Mouse (Mus musculus) kidney, embryonic 15.5 days (tissue): ENCODE results near the gene Mrpl36. TPM values are rescaled to one million over a fixed set of nuclear protein-coding genes. Genes with fewer than 3 reads are reported as not detected.
A peak's percentile ranks its signal among the peaks of the same experiment; 100 is the strongest.

Source experiments
- ATAC-seq: fragments of 200-750 bp; cut with Nextera tagmentation; replicated peaks from 2 replicates; pipeline ENCODE4 v1.8.0; 2017; ENCODE audit warnings: moderate TSS enrichment; ENCODE audit not compliant: low FRiP score
- H3K27ac ChIP-seq: fragments of 300-500 bp; sonication (generic); 2 replicates; pipeline ENCODE4 v1.5.1; 2015; ENCODE audit warnings: mild to moderate bottlenecking, inconsistent platforms
- H3K27me3 ChIP-seq: fragments of 300-500 bp; sonication (generic); 2 replicates; pipeline ENCODE4 v1.6.1; 2015; ENCODE audit warnings: inconsistent platforms
- H3K36me3 ChIP-seq: fragments of 300-500 bp; sonication (generic); 2 replicates; pipeline ENCODE4 v1.6.1; 2015; ENCODE audit warnings: inconsistent platforms
- H3K4me1 ChIP-seq: fragments of 300-500 bp; sonication (generic); 2 replicates; pipeline ENCODE4 v1.6.1; 2015; ENCODE audit warnings: inconsistent platforms
- H3K4me2 ChIP-seq: fragments of 300-500 bp; sonication (generic); 2 replicates; pipeline ENCODE4 v1.6.1; 2015; ENCODE audit warnings: moderate library complexity, mild to moderate bottlenecking, inconsistent platforms
- H3K4me3 ChIP-seq: fragments of 300-500 bp; sonication (generic); replicated peaks from 2 replicates; pipeline ENCODE4 v1.5.1; 2015; ENCODE audit warnings: mild to moderate bottlenecking, inconsistent platforms
- H3K9ac ChIP-seq: fragments of 300-500 bp; sonication (generic); 2 replicates; pipeline ENCODE4 v1.6.1; 2015; ENCODE audit warnings: mild to moderate bottlenecking, inconsistent platforms
- H3K9me3 ChIP-seq: fragments of 300-500 bp; sonication (generic); replicated peaks from 2 replicates; pipeline ENCODE4 v1.6.1; 2016; ENCODE audit warnings: inconsistent platforms
- WGBS: fragments of 180-500 bp; shearing (Covaris S2); methylation state at CpG from one replicate; pipeline ENCODE4 v1.1.7; 2015; ENCODE audit warnings: mixed read lengths; 5-methylcytosine and 5-hydroxymethylcytosine counted together
- polyA plus RNA-seq: library from polyadenylated mRNA; unstranded; fragments of >200 nt; fragmentation: Nextera tagmentation; extraction: Ambion mirVana; gene quantifications from 2 replicates; pipeline ENCODE4 v1.2.1, GENCODE M21; 2015

The Mrpl36 gene
- polyA plus RNA-seq = 110 and 117 TPM in 2 replicates

DNA sequence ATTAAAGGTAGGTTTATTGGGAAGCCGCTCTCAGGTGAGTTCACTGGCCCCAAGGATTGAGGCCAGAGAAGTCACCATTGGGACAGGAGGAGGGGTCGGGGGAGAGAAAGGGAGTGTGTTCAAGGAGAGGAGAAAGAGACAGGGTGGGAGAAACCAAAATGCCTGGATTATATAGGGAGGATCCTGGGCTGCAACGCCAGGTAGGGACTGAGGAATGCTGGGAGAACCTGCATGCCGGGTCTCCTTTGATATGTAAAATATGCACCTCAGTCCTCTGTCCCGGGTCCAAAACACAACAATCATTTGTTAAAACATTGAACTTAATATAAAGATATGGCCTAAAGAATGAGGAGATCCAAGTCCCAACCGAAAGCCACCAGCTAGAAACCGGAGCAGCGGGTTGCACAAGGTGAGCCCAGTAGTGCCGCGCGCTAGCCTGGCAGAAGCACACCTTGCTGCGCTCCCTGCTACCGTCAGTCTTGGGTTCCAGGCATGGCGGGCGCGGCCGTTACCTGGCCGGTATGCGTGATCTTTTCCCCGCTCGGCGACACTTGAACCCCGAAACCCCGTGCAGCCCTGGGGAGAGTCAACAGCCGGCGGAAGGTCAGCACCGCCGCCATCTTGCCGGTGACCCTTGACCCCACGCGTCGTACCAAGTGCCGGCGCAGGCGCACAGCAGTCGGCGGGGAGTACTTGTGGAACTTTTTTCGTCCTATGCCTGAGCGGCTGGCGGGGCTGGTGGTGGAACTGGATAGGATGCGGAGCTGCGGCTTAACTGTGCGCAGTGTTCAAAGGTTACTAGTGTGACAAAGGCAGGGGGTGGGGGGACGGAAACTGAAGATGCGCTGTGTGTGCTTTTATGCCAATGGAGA lies at the start of gene Mrpl36, which contains the start of gene Ndufs6:
Gene Mrpl36 (plus strand): TSS at position 687 of the 872 bp plus-strand sequence.
Gene Ndufs6 (minus strand): TSS at position 716 of the 872 bp plus-strand sequence.
- Histone ChIP-seq H3K4me2 (peak within 1 kb of the TSS; percentile 66), H3K4me3 (peak within 1 kb of the TSS; percentile 86), H3K36me3 (peaks cover 34% of the 10 kb centered on the region), H3K4me1 (peaks cover 29% of the 10 kb centered on the region), H3K9ac (peak within 1 kb of the TSS; percentile 70), H3K27ac (peak within 1 kb of the TSS; percentile 78), H3K9me3 (no peaks in the 10 kb centered on the region), H3K27me3 (no peaks in the 10 kb centered on the region)
- peak; percentile 92 for ATAC-seq
- WGBS = under 1% methylated on average over 45 of the region's 45 CpGs

DNA sequence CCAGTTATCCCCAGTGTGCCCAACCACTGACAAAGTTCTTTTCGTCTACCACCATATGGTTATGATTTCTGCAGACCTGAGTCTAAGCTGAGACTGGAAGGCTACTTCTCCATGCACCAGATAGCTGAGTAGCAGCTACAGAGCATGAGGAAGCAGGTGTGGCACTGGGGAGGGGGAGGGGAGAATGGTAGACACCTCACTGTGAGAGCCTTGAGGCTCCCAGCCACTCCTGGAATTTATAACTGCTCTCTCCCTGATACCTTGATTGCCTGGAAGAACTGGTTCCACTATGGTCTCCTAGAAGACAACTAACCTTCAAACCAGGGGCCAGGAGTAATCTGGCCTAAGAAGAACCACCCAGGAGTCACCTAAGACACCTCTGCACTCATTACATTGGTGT lies 49.1 kb upstream of the Mrpl36 start:
- H3K4me3 ChIP-seq = no peak overlapping the region
- no peak for ATAC-seq
- no peaks in the 10 kb centered on the region for H3K36me3 ChIP-seq
- H3K4me2 ChIP-seq = no peak overlapping the region
- H3K9me3 ChIP-seq = no peaks in the 10 kb centered on the region
- H3K27ac ChIP-seq = no peak overlapping the region
- H3K4me1 ChIP-seq = no peaks in the 10 kb centered on the region
- H3K27me3 ChIP-seq = peaks cover 51% of the 10 kb centered on the region
- H3K9ac ChIP-seq = no peak overlapping the region
- 88% methylated on average over 1 of the region's 1 CpGs for WGBS

DNA sequence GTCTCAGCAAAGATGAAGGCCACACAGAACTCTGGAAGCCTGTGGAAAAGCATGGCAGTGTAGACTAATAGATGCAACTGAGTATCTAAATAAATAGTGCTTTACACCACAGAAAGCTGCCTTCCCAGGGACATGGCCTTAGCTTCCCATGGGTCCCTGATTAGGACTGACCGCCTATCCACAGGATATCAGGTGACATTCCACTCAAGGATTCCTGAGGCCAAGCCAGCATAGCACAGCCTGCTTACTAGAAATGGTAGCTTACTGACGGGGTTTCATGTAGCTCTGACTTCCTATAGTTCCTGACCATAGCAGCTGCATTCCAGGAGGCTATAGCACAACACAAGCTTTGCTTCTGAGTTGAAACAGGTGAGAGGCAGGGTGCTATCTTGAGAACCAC lies 45.9 kb upstream of the Mrpl36 start:
- Histone ChIP-seq H3K4me2 (no peak overlapping the region), H3K36me3 (no peaks in the 10 kb centered on the region), H3K4me3 (no peak overlapping the region), H3K9ac (no peak overlapping the region), H3K9me3 (no peaks in the 10 kb centered on the region), H3K27me3 (peaks cover 19% of the 10 kb centered on the region; the same call in 1 of the 2 replicates), H3K4me1 (no peaks in the 10 kb centered on the region), H3K27ac (no peak overlapping the region)
- 73% methylated on average over 2 of the region's 2 CpGs for WGBS
- ATAC-seq = no peak

DNA sequence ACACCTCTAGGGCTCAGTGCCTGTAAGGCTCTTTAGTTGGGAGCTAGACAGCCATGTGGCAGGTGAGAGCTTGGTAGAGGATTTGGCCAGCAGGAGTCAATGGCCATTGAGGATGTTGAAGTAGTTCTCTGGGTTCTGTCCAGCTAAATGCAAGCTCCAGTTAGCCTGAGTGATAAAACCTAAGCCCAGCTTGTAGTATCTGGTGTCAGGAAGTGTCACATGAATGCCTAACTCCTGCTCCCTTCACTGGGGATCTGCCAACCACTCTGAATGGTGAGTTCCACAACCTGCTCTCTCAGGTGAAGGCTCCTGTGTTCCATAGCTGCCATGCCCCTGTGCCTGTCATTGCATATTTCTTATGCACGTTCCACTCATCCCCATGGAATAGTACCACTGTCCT lies 44.8 kb upstream of the Mrpl36 start:
- no peak for ATAC-seq

DNA sequence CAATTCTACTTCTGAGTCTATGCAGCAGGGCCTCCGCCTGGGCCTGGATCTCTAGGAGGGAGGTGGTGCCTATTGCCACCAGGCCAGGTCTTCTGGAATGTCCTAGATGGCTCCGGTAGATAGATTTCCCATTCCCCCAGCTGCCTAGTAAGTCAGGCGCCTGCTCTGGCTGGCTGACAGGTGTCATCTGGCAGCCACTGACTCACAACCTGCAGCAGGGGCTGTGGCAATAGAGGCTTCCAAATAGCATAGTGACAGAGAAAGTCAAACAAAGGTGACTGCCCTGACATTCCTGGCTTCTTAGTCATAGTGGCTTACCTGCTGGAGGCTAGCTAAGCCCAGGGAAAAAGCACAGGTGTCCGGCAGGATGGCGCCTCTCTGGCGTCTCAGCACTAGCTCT lies 38.1 kb upstream of the Mrpl36 start:
- 84% methylated on average over 6 of the region's 6 CpGs for WGBS
- Histone ChIP-seq H3K27ac (no peak overlapping the region), H3K4me2 (no peak overlapping the region), H3K4me1 (no peaks in the 10 kb centered on the region), H3K9me3 (peaks cover 3% of the 10 kb centered on the region; the same call in 1 of the 2 replicates), H3K36me3 (no peaks in the 10 kb centered on the region), H3K4me3 (no peak overlapping the region), H3K27me3 (peaks cover 4% of the 10 kb centered on the region; the same call in 1 of the 2 replicates), H3K9ac (no peak overlapping the region)
- no peak; the same call in 1 of the 2 replicates for ATAC-seq

More for the DNA sequence above, 44.8 kb upstream of the Mrpl36 start:
- H3K9me3 ChIP-seq = no peaks in the 10 kb centered on the region
- no peak overlapping the region for H3K27ac ChIP-seq
- 94% methylated on average over 1 of the region's 1 CpGs for WGBS
- no peak overlapping the region for H3K4me2 ChIP-seq
- H3K4me1 ChIP-seq = no peaks in the 10 kb centered on the region
- peaks cover 11% of the 10 kb centered on the region; the same call in 1 of the 2 replicates for H3K27me3 ChIP-seq
- H3K36me3 ChIP-seq = no peaks in the 10 kb centered on the region
- H3K9ac ChIP-seq = no peak overlapping the region
- H3K4me3 ChIP-seq = no peak overlapping the region

DNA sequence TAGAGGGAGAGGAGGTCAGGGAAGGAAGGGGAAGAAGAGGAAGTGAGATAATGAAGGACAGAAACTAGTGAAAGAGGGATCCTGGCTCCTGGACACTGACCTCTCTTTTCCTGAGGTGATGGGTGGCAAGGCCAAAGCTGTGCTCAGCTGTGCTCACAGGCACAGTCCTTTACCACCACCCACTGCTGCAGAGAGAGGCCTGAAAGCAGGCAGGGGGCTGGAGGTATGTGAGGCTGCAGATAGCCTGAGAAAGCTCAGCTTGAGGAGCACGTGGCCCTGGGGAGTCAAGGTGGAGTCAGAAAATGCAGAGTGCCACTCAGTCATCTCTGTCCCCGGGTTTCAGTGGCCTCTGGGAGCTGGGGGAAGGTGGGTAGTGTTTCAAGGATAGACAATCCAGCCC lies 37.2 kb upstream of the Mrpl36 start:
- ATAC-seq = no peak

DNA sequence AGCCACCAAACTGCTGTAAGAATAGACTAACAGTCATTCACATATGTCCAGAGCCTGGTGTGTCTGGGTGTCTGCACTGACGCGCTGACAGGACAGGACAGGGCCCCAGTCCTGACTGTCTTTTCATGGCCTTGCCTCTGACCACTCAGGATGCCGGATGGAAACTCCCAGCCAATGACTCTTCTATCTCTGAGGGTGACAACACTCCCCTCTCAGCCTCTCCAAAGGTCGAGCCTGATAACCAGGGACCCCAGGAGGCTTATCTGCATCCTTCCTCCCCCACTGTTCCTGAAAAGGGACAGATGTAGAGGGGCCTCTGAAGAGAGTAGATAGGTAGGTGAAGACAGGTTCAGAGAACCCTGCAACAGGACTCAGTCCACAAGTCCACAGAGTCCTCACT lies 29.6 kb upstream of the Mrpl36 start:
- Histone ChIP-seq H3K4me2 (no peak overlapping the region), H3K4me1 (no peaks in the 10 kb centered on the region), H3K4me3 (no peak overlapping the region), H3K36me3 (no peaks in the 10 kb centered on the region), H3K9me3 (peaks cover 3% of the 10 kb centered on the region; the same call in 1 of the 2 replicates), H3K27ac (no peak overlapping the region), H3K9ac (no peak overlapping the region), H3K27me3 (0 out of 2 replicates have a peak, but pooled peaks cover 2% of the 10 kb centered on the region)
- 78% methylated on average over 4 of the region's 4 CpGs for WGBS
- ATAC-seq = no peak

More for the DNA sequence above, 37.2 kb upstream of the Mrpl36 start:
- Histone ChIP-seq H3K4me3 (no peak overlapping the region), H3K4me2 (no peak overlapping the region), H3K4me1 (no peaks in the 10 kb centered on the region), H3K27ac (no peak overlapping the region), H3K36me3 (no peaks in the 10 kb centered on the region), H3K9me3 (peaks cover 3% of the 10 kb centered on the region; the same call in 1 of the 2 replicates), H3K27me3 (peaks cover 4% of the 10 kb centered on the region; the same call in 1 of the 2 replicates), H3K9ac (no peak overlapping the region)
- 31% methylated on average over 2 of the region's 2 CpGs for WGBS

DNA sequence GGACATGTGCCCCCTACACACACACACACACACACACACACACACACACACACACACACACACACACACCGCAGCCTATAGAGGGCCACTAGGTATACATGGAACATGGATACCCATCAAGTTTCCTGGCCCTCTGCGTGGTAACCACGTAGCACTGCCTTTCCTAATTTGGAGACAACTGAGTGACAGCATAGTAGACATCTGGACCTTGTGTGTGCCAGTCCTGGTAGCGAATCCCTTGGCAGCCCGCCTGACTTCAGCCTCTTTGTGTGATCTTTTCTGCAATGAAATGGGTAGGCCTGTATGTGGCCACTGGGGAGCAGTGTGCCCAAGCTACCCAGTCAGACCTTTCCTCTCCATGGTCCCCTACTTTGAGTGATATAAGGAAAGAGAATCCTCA lies 29.0 kb upstream of the Mrpl36 start:
- Histone ChIP-seq H3K27me3 (peaks cover 3% of the 10 kb centered on the region; the same call in 1 of the 2 replicates), H3K4me2 (no peak overlapping the region), H3K9me3 (peaks cover 3% of the 10 kb centered on the region; the same call in 1 of the 2 replicates), H3K4me1 (no peaks in the 10 kb centered on the region), H3K36me3 (no peaks in the 10 kb centered on the region), H3K4me3 (no peak overlapping the region), H3K27ac (no peak overlapping the region), H3K9ac (no peak overlapping the region)
- 91% methylated on average over 5 of the region's 5 CpGs for WGBS
- ATAC-seq = no peak

DNA sequence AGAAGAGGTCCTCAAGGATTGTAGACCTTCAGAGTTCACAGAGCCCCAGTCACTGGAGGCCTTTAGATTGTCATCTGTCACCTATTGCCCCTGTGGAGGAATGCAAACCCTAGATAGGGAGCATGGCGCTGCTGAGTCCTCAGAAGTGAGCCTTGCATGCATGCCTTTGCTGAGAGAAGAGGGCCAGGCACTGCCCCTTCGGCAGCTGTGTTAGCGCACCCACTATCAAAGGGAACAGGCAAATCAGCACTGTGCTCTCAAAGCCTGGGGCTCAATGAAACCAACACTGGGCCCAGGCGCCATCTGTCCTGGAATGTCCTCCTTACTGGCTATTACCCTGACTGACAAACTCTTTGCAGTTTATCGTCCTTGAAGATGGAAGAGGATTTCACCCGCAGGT lies 23.6 kb upstream of the Mrpl36 start:
- 44% methylated on average over 6 of the region's 6 CpGs for WGBS
- Histone ChIP-seq H3K9me3 (no peaks in the 10 kb centered on the region), H3K9ac (no peak overlapping the region), H3K4me3 (no peak overlapping the region), H3K4me1 (no peaks in the 10 kb centered on the region), H3K36me3 (no peaks in the 10 kb centered on the region), H3K27me3 (peaks cover 34% of the 10 kb centered on the region), H3K4me2 (no peak overlapping the region), H3K27ac (no peak overlapping the region)
- no peak for ATAC-seq

DNA sequence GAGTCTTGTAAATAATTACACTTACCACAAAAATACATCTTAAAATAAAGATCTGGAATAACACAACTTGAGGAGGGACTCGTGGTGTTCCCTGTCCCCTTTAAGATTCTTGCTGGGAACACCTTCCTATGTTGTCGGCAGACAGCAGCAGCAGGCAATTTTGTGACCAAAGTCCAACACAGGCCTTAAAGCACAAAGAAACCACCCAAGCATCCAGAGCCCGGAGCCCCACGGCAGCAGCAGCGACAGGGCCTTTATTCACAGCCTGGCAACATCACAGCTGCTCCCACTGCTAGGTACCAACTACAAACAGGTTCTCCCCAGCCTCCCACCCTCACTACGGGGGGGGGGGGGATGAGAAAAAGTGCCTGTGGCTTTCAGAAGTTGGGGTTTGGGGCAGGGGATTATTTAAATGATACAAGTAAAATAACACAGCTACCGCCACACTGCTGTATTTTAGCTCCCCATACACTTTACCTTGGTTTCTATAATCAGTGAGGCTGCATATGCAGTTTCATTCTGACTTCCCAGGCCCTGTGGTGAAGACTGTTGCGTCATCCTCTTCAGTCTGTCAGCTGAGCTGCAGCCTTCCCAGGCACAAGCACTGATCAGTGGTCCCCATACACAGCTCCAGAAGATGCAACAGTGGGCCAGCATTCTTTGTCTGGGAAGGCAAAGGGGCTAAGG lies 22.8 kb upstream of the Mrpl36 start:
- no peak overlapping the region for H3K27ac ChIP-seq
- ATAC-seq = no peak
- 52% methylated on average over 8 of the region's 8 CpGs for WGBS

DNA sequence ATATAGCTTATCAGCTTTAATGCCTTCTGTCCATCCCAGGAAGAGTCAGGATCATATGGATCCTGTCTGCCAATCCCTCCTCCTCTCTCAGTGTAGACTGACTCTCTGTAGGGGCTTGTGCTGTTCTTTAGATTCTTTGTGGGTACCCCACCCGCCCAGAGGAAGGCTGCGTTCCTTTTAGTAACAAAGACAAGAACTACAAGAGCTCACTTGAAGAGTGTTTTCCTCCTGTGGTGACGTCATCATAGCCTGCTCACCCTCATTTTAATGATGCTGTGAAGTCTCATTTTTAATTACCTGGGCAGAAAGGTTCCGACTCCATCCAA lies 22.3 kb upstream of the Mrpl36 start:
- H3K4me1 ChIP-seq = no peaks in the 10 kb centered on the region
- no peak for ATAC-seq
- H3K9ac ChIP-seq = no peak overlapping the region
- peaks cover 44% of the 10 kb centered on the region for H3K27me3 ChIP-seq
- H3K9me3 ChIP-seq = no peaks in the 10 kb centered on the region
- no peak overlapping the region for H3K27ac ChIP-seq
- H3K4me2 ChIP-seq = no peak overlapping the region
- WGBS = 71% methylated on average over 4 of the region's 4 CpGs
- no peaks in the 10 kb centered on the region for H3K36me3 ChIP-seq
- H3K4me3 ChIP-seq = no peak overlapping the region

More for the DNA sequence above, 22.8 kb upstream of the Mrpl36 start:
- no peak overlapping the region for H3K9ac ChIP-seq
- H3K9me3 ChIP-seq = no peaks in the 10 kb centered on the region
- H3K36me3 ChIP-seq = no peaks in the 10 kb centered on the region
- H3K4me3 ChIP-seq = no peak overlapping the region
- H3K4me2 ChIP-seq = no peak overlapping the region
- H3K27me3 ChIP-seq = peaks cover 42% of the 10 kb centered on the region
- H3K4me1 ChIP-seq = no peaks in the 10 kb centered on the region

DNA sequence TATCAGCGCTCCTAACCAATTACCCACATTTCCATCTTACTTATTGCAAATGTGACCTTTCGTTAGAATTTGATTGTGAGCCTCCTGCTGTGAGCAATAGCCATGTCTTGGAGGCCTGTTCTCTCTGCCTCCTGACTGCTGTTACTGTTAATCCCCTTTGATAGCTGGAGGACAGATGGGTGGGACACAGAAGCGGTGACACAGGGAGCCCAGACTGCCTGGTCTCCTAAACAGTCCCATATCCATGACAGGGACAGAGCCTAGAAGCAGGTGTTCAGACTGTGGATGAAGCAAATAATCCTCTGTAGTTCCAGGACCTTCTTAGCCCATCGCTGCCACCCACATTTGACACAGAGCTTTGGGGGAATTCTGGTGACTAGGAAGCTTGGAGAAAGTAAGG lies 21.9 kb upstream of the Mrpl36 start:
- 78% methylated on average over 4 of the region's 4 CpGs for WGBS
- no peak overlapping the region for H3K9ac ChIP-seq
- no peak overlapping the region for H3K4me2 ChIP-seq
- H3K9me3 ChIP-seq = no peaks in the 10 kb centered on the region
- peaks cover 44% of the 10 kb centered on the region for H3K27me3 ChIP-seq
- H3K36me3 ChIP-seq = no peaks in the 10 kb centered on the region
- H3K4me3 ChIP-seq = no peak overlapping the region
- H3K27ac ChIP-seq = no peak overlapping the region
- no peak for ATAC-seq
- H3K4me1 ChIP-seq = no peaks in the 10 kb centered on the region
